Mouse (Mus musculus) heart, embryonic 12.5 days (tissue): Measurements from ENCODE around the gene Gm9837. TPM values are rescaled to one million over a fixed set of nuclear protein-coding genes. Genes with fewer than 3 reads are reported as not detected.

Source experiments
- ATAC-seq: fragments of 200-750 bp; cut with Nextera tagmentation; 2 replicates; pipeline ENCODE4 v1.8.0; 2017; ENCODE audit warnings: moderate TSS enrichment, moderate library complexity; ENCODE audit not compliant: insufficient number of reproducible peaks, low FRiP score
- H3K27ac ChIP-seq: fragments of 300-500 bp; sonication (generic); 2 replicates; pipeline ENCODE4 v1.5.1; 2016; ENCODE audit warnings: mild to moderate bottlenecking, moderate library complexity; ENCODE audit not compliant: poor library complexity, severe bottlenecking
- H3K27me3 ChIP-seq: fragments of 300-500 bp; sonication (generic); replicated peaks from 2 replicates; pipeline ENCODE4 v1.6.1; 2016; ENCODE audit warnings: mild to moderate bottlenecking, moderate library complexity
- H3K36me3 ChIP-seq: fragments of 300-500 bp; sonication (generic); 2 replicates; pipeline ENCODE4 v1.6.1; 2016; ENCODE audit warnings: mild to moderate bottlenecking, moderate library complexity
- H3K4me1 ChIP-seq: fragments of 300-500 bp; sonication (generic); replicated peaks from 2 replicates; pipeline ENCODE4 v1.6.1; 2016; ENCODE audit warnings: mild to moderate bottlenecking
- H3K4me2 ChIP-seq: fragments of 300-500 bp; sonication (generic); 2 replicates; pipeline ENCODE4 v1.6.1; 2016; ENCODE audit warnings: mild to moderate bottlenecking, moderate library complexity
- H3K4me3 ChIP-seq: fragments of 300-500 bp; sonication (generic); 2 replicates; pipeline ENCODE4 v1.5.1; 2016; ENCODE audit warnings: mild to moderate bottlenecking
- H3K9ac ChIP-seq: fragments of 300-500 bp; sonication (generic); 2 replicates; pipeline ENCODE4 v1.6.1; 2016; ENCODE audit warnings: mild to moderate bottlenecking, moderate library complexity
- H3K9me3 ChIP-seq: fragments of 300-500 bp; sonication (generic); replicated peaks from 2 replicates; pipeline ENCODE4 v1.6.1; 2016; ENCODE audit warnings: mild to moderate bottlenecking, moderate library complexity
- WGBS: fragments of 180-500 bp; shearing (Covaris S2); methylation state at CpG from one replicate; pipeline ENCODE4 v1.1.7; 2016; 5-methylcytosine and 5-hydroxymethylcytosine counted together
- polyA plus RNA-seq: library from polyadenylated mRNA; unstranded; fragments of >200 nt; fragmentation: Nextera tagmentation; extraction: Ambion mirVana; gene quantifications from 2 replicates; pipeline ENCODE4 v1.2.1, GENCODE M21; 2016

Gene Gm9837
- polyA plus RNA-seq, 1 experiment from 2014 or later: not detected

DNA sequence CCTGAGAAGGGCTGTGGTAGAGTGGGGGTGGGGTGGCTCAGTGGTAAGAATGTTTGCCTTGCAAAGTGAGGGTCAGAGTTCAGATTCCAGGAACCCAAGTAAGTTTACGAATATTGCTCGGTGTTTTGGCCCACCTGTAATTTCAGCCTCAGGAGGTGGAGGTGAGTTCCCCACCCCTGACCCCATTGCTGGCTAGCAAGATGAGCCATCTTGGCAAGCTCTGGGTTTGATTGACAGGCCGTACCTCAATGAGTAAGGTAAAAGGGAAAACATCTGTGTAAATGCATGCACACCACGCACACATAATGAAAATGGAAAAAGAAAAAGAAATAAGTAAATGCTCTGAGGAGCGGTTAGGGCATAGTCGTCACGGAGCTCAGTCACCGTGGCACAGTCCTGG is 34.1 kb upstream of the Gm9837 start:
- Histone ChIP-seq H3K27me3 (no peaks in the 10 kb centered on the region), H3K27ac (no peak overlapping the region), H3K4me1 (peaks cover 6% of the 10 kb centered on the region), H3K4me2 (no peak overlapping the region), H3K9me3 (no peaks in the 10 kb centered on the region), H3K36me3 (no peaks in the 10 kb centered on the region), H3K4me3 (no peak overlapping the region), H3K9ac (no peak overlapping the region)
- no peak for ATAC-seq
- 87% methylated on average over 8 of the region's 8 CpGs for WGBS

DNA sequence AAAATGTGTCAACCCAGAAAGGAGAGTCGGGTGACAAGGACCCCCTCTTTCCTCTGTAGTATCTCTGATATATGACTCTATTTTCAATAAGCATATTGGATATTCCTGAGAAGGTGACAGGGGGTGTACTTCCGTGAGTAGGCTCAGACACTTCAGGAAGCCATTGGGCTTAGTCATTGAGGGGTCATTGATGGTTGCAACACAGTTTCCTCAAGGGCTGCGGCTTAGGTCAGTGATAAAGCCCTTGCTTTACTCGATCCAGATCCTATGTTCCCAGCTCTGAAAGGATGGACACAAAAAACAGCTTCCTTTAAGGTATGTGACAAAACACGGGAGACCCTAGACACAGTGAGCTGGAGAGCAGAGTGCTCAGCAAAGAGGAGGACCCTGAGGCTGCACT is 33.5 kb upstream of the Gm9837 start:
- 61% methylated on average over 5 of the region's 5 CpGs for WGBS

DNA sequence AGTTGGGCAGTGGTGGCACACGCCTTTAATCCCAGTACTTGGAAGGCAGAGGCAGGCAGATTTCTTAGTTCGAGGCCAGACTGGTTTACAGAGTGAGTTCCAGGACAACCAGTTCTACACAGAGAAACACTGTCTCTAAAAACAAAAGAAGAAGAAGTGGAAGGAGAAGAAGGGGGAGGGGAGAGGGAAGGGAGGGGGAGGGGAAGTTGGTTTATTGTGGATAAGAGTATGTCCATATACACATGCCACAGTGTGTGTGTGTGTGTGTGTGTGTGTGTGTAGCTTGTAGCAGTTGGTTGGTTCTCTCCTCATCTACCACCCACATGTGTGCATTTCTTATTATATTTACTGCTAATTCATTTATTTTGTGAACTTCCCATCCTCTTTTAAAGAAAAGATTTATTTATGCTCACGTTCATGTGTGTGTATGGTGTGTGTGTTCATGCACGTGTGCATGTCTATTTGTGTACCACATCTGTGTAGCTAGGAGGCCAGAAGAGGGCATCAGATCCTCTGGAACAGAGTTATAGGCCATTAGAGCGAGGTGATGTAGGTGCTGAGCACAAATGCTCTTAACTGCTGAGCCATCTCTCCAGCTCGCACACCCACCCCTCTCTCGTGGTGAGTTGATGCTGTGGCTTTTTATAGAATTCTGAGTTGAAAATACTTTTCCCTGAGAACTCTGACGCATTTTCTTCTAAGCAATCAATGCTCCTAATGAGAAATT is 31.9 kb upstream of the Gm9837 start:
- Histone ChIP-seq H3K4me1 (peaks cover 6% of the 10 kb centered on the region), H3K9me3 (no peaks in the 10 kb centered on the region), H3K4me3 (no peak overlapping the region), H3K4me2 (no peak overlapping the region), H3K9ac (no peak overlapping the region), H3K27ac (no peak overlapping the region), H3K27me3 (no peaks in the 10 kb centered on the region; the same call in 1 of the 2 replicates), H3K36me3 (no peaks in the 10 kb centered on the region)
- no peak for ATAC-seq
- WGBS: 74% methylated on average over 8 of the region's 8 CpGs

More for the DNA sequence above, 33.5 kb upstream of the Gm9837 start:
- Histone ChIP-seq H3K36me3 (no peaks in the 10 kb centered on the region), H3K4me2 (no peak overlapping the region), H3K4me1 (peaks cover 6% of the 10 kb centered on the region), H3K27ac (no peak overlapping the region), H3K27me3 (no peaks in the 10 kb centered on the region), H3K9ac (no peak overlapping the region), H3K9me3 (no peaks in the 10 kb centered on the region), H3K4me3 (no peak overlapping the region)
- no peak for ATAC-seq

DNA sequence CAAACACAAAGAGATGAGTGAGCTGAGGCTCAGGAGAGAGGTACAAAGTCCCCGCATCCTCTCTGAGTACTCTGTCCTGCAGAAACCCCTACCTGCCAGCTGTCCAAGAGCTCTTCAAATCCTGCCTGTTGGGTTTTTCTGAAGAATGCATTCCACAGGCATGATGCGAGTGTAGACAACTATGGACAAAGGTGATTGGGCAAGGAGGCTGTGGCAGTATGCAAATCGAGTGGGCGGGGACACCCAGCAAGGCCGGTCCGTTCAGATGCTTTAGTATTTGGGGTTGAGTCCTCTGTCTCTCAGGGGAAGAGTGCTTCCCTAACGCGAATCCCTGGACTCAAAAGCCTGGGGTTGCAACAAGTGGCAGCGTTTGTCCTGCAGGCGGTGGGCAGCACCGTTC is 30.3 kb upstream of the Gm9837 start:
- Histone ChIP-seq H3K36me3 (no peaks in the 10 kb centered on the region), H3K9me3 (no peaks in the 10 kb centered on the region), H3K27me3 (no peaks in the 10 kb centered on the region; the same call in 1 of the 2 replicates), H3K4me2 (peak overlapping the region; percentile 62), H3K9ac (no peak overlapping the region), H3K4me3 (peak overlapping the region; percentile 3; the same call in 1 of the 2 replicates), H3K27ac (no peak overlapping the region), H3K4me1 (peaks cover 6% of the 10 kb centered on the region)
- 6% methylated on average over 11 of the region's 11 CpGs for WGBS
- ATAC-seq: no peak; the same call in 1 of the 2 replicates

DNA sequence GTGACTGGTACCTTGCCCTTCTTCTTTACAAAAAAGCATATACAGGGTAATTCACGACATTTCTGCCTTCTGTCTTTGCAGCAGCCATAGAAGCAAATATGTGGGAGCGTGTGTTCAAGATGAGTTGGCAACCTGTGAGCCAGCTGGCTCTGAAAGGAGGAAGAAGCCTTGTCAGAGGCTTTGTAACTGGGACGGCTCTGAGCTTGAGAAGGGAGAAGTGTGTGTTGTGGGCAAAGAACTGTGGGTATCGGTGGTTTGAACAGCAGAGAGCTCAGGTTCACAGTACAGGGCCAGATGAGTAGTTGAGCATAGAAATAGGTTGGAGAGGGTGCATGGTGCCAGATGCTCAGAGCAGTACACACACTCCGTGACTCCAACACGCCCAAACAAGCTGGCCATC is 26.7 kb upstream of the Gm9837 start:
- Histone ChIP-seq H3K36me3 (no peaks in the 10 kb centered on the region), H3K27ac (no peak overlapping the region), H3K9ac (no peak overlapping the region), H3K9me3 (no peaks in the 10 kb centered on the region), H3K4me3 (no peak overlapping the region), H3K4me1 (peaks cover 20% of the 10 kb centered on the region), H3K4me2 (no peak overlapping the region), H3K27me3 (no peaks in the 10 kb centered on the region; the same call in 1 of the 2 replicates)
- ATAC-seq: no peak
- 72% methylated on average over 6 of the region's 6 CpGs for whole genome bisulfite sequencing

DNA sequence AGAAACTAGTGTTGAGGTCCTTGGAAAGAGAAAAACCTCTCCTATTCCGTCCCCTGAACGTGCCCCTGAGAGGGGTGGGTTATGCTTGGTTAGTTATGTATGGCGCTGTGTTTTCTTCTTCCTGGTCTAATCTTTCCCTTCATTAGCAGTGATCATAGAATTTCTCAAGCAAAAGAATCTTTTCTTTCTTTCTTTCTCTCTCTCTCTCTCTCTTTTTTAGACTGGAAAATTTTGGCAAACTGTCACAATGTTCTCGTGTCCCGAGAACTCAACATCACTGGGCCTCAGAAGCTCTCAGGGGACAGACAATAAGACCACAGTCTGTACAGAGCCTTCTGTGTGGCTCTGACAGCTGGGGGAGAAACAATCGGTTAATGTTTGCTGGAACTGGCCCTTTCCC is 25.1 kb upstream of the Gm9837 start:
- no peak for ATAC-seq
- Histone ChIP-seq H3K4me1 (peaks cover 17% of the 10 kb centered on the region), H3K9me3 (no peaks in the 10 kb centered on the region), H3K4me3 (no peak overlapping the region), H3K4me2 (no peak overlapping the region), H3K36me3 (no peaks in the 10 kb centered on the region), H3K9ac (no peak overlapping the region), H3K27me3 (no peaks in the 10 kb centered on the region; the same call in 1 of the 2 replicates), H3K27ac (no peak overlapping the region)
- 56% methylated on average over 6 of the region's 6 CpGs for WGBS

DNA sequence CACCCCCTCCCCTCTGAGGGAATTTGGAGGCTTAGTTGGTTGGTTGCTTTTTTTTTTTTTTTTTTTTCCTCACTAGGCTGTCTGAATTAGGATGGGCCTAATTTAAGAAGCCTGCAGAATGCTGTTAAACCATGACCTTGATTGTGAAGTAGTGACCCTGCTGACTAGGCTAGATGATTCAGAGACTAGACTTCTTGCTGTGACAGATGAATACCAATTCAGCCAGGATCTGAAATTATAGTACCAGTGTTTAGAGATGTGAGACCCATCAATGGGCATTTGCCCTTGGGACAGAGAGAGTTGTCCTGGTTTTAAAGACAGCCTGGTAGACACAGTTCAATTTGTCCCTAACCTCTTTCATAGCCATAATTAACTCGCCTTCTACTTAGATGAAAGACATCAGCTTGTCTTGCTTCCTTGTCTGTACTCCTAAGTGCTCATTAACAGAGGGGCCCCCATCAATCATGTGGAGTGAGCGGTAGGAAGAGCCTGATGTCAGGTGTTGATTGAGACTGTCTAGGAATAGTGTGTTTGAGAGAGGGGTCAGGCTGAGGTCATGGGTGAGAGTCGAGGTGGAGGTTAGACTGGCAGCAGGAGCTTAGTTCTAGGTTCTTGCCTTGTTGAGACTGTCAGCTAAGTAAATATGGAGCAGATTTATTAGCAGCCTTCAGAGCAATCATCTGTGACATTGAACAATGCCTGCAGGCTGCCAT is 23.1 kb upstream of the Gm9837 start:
- no peaks in the 10 kb centered on the region for H3K9me3 ChIP-seq
- H3K27me3 ChIP-seq: peaks cover 1% of the 10 kb centered on the region; the same call in 1 of the 2 replicates
- H3K4me3 ChIP-seq: no peak overlapping the region
- peak overlapping the region; percentile 11; the same call in 1 of the 2 replicates for H3K27ac ChIP-seq
- no peaks in the 10 kb centered on the region for H3K36me3 ChIP-seq
- no peak overlapping the region for H3K4me2 ChIP-seq
- 29% methylated on average over 3 of the region's 3 CpGs for WGBS
- ATAC-seq: no peak
- no peak overlapping the region for H3K9ac ChIP-seq
- peaks cover 16% of the 10 kb centered on the region for H3K4me1 ChIP-seq

DNA sequence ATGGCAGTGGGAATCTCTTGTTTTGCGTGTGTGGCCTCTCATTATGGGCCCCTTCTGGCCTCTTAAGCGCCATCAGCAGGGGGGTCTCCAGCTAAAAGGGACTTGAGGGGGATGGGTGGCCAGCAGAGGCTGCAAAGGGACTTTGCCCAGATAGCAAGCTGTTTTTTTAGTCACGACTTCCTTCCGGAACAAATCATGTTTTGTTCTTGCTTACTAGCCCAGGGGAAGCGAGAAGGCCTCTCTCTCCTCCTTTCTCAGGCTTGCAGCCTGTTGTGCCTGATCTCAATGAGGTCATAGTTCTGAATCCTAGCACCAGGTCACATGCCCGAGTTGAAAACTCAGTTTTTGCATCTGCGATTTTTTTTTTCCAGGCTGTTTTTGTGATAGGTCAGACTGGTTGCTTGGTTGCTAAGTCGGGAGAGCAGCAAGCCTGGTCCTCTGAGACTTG is 21.7 kb upstream of the Gm9837 start:
- Histone ChIP-seq H3K4me3 (no peak overlapping the region), H3K27ac (no peak overlapping the region), H3K4me2 (no peak overlapping the region), H3K36me3 (no peaks in the 10 kb centered on the region), H3K9ac (no peak overlapping the region), H3K4me1 (peaks cover 24% of the 10 kb centered on the region), H3K9me3 (no peaks in the 10 kb centered on the region), H3K27me3 (peaks cover 16% of the 10 kb centered on the region)
- 21% methylated on average over 8 of the region's 8 CpGs for WGBS
- no peak for ATAC-seq

DNA sequence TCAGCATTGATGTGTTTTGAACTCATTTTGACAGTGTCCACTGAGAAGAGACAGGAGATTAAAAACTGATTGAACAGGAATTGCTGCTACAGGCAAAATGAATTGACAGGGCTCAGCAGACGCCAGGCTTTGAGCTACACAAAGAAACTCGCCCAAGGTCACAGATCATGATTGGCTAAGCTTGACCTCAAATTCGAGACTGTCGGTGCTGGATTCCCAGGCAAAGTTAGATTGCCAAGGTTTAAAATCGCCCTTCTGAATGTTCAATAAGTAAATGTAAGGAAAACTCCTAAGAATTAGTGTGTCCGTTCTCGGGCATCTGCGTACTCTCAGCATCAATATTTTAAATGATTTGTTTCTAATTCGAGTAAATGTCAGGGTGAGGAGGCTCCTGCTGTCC is 19.1 kb upstream of the Gm9837 start:
- Histone ChIP-seq H3K27me3 (peaks cover 28% of the 10 kb centered on the region), H3K4me2 (no peak overlapping the region), H3K4me3 (no peak overlapping the region), H3K36me3 (no peaks in the 10 kb centered on the region), H3K4me1 (peaks cover 28% of the 10 kb centered on the region), H3K9me3 (no peaks in the 10 kb centered on the region), H3K9ac (no peak overlapping the region), H3K27ac (no peak overlapping the region)
- ATAC-seq: no peak
- 86% methylated on average over 9 of the region's 9 CpGs for WGBS

DNA sequence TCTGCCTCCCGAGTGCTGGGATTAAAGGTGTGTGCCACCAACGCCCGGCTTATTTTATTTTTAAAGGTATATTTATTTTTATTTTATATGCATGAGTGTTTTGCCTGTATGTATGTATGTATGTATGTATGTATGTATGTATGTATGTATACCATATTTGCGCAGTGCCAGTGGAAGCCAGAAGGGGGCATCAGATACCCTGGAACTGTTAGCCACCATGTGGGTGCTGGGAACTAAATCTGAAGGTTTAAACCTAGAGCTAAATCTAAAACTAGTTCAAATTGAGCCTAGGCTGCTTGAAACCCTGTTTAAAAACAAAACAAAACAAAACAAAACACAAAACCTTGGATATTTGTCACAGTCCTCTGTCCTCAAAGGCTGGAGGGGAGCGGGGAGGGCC is 18.7 kb upstream of the Gm9837 start:
- Histone ChIP-seq H3K4me3 (no peak overlapping the region), H3K27me3 (peaks cover 28% of the 10 kb centered on the region), H3K4me2 (no peak overlapping the region), H3K9me3 (no peaks in the 10 kb centered on the region), H3K4me1 (peaks cover 28% of the 10 kb centered on the region), H3K9ac (no peak overlapping the region), H3K27ac (no peak overlapping the region), H3K36me3 (no peaks in the 10 kb centered on the region)
- ATAC-seq: no peak
- WGBS: 92% methylated on average over 5 of the region's 5 CpGs

DNA sequence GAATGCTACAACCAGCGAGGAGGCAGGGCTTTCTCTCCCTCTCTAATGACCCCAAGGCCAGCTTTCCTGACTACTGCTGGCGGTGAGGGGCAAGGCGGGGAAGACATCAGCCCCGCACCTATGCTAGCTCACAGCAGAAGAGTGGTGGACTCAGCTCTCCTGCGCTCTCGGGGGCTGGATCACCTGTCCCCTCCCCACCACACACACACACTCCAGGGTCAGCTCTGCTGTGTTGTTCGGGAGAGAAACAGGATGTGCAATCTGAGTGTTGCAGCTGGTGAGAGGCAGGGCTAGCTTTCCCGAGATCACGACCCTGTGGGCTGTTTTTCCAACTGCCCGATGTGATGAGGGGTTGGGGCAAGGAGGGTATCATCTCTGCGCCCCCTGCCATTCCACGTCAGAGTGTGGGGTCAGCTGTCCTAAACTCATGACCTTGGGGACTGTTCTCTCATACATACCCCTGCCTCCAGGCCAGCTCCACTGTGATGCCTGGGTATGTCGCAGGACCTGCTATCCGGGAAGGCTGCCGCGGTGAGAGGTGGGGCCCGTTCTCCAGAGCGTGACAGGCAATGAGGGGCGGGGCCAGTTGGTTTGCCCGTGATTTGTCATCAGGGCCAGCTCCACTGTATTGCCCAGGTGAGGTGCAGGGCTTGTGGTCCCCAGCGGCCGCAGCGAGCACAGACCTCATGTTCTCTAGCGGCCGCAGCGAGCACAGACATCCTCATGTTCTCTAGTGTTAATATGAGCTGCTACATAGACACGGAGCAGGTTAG is 16.7 kb upstream of the Gm9837 start:
- Histone ChIP-seq H3K4me2 (peak overlapping the region; percentile 65), H3K9me3 (no peaks in the 10 kb centered on the region), H3K27ac (no peak overlapping the region), H3K36me3 (no peaks in the 10 kb centered on the region), H3K27me3 (peaks cover 28% of the 10 kb centered on the region), H3K9ac (peak overlapping the region; percentile 34), H3K4me1 (peaks cover 15% of the 10 kb centered on the region), H3K4me3 (peak overlapping the region; percentile 27)
- ATAC-seq: no peak
- WGBS: 15% methylated on average over 27 of the region's 27 CpGs
